Mouse (Mus musculus) gastrocnemius, postnatal 25 days (tissue): ENCODE measurements around the gene Fgf18. TPM values are rescaled to one million over a fixed set of nuclear protein-coding genes. Genes with fewer than 3 reads are reported as not detected.

Experiments
- DNase-seq: peaks from one replicate; pipeline ENCODE4 v3.0.0; 2022
- long read RNA-seq, 2 experiments: library from polyadenylated mRNA; stranded (forward); transcript quantifications; one replicate each; pipeline ENCODE4 v2.0.0; 2021
- total RNA-seq, 2 experiments: library from RNA; stranded (reverse); gene quantifications; 1 replicate in 1 of 2; 2 replicates in 1 of 2; pipeline ENCODE4 v1.2.3; 2021

The Fgf18 gene
- total RNA-seq: 1 to 10 TPM; 1.8 to 2.0 TPM
- long read RNA-seq, experiment 1, partial matches to known transcripts: 0 of 3 reads
- long read RNA-seq, experiment 1, other reads (novel, unspliced or antisense): 1 of 3 reads
- long read RNA-seq, experiment 2, partial matches to known transcripts: 0 of 1 reads
- long read RNA-seq, experiment 2, other reads (novel, unspliced or antisense): 0 of 1 reads

- DNase-seq: peak; percentile 33
Observed at GRCm38 (mm10) chr11:33147171-33147571, at the start of gene Fgf18. Gene Fgf18 (minus strand): TSS chr11:33147400.

GRCm38 (mm10) chr11:33196447-33197132 is 49.4 kb upstream of the Fgf18 start:
- DNase-seq: no peak

GRCm38 (mm10) chr11:33195531-33196446 is 48.6 kb upstream of the Fgf18 start:
- DNase-seq: no peak

GRCm38 (mm10) chr11:33195061-33195460 is 47.9 kb upstream of the Fgf18 start:
- DNase-seq: no peak

- no peak for DNase-seq
Observed at GRCm38 (mm10) chr11:33193695-33194094, 46.5 kb upstream of the Fgf18 start.

- no peak for DNase-seq
Observed at GRCm38 (mm10) chr11:33181804-33182203, 34.6 kb upstream of the Fgf18 start.

GRCm38 (mm10) chr11:33180701-33181116 is 33.5 kb upstream of the Fgf18 start:
- no peak for DNase-seq

- DNase-seq: no peak
Observed at GRCm38 (mm10) chr11:33179802-33180201, 32.6 kb upstream of the Fgf18 start.

GRCm38 (mm10) chr11:33176525-33177245 is 29.5 kb upstream of the Fgf18 start:
- DNase-seq: no peak

GRCm38 (mm10) chr11:33175768-33176167 is 28.6 kb upstream of the Fgf18 start:
- no peak for DNase-seq

GRCm38 (mm10) chr11:33170489-33170888 is 23.3 kb upstream of the Fgf18 start:
- peak; percentile 14 for DNase-seq

- peak; percentile 98 for DNase-seq
Observed at GRCm38 (mm10) chr11:33162998-33163506, 15.9 kb upstream of the Fgf18 start, which contains the start of gene Npm1. Gene Npm1 (minus strand): TSS chr11:33163206.

- DNase-seq: peak; percentile 60
Observed at GRCm38 (mm10) chr11:33162211-33162997, 15.2 kb upstream of the Fgf18 start.

- no peak for DNase-seq
Observed at GRCm38 (mm10) chr11:33159741-33160140, 12.5 kb upstream of the Fgf18 start.

GRCm38 (mm10) chr11:33157453-33158196 is 10.4 kb upstream of the Fgf18 start:
- DNase-seq: no peak

- no peak for DNase-seq
Observed at GRCm38 (mm10) chr11:33156436-33157015, 9.3 kb upstream of the Fgf18 start.

- no peak for DNase-seq
Observed at GRCm38 (mm10) chr11:33154459-33154858, 7.3 kb upstream of the Fgf18 start.

GRCm38 (mm10) chr11:33152997-33153396 is 5.8 kb upstream of the Fgf18 start:
- DNase-seq: no peak

- no peak for DNase-seq
Observed at GRCm38 (mm10) chr11:33151780-33152145, 4.6 kb upstream of the Fgf18 start.
